Mouse (Mus musculus) heart, postnatal 25 days (tissue): ENCODE measurements around the gene Mrpl14. TPM values are rescaled to one million over a fixed set of nuclear protein-coding genes. Genes with fewer than 3 reads are reported as not detected.

Source experiments
- DNase-seq: peaks from one replicate; pipeline ENCODE4 v3.0.0; 2022; ENCODE audit warnings: low spot score
- intact Hi-C: fragments of 180-260 bp; cut with DNase I; formaldehyde crosslinking; loops from one replicate; pipeline ENCODE4 v1.15.1; 2025
- total RNA-seq, 2 experiments: library from RNA; stranded (reverse); gene quantifications; 2 replicates each; pipeline ENCODE4 v1.2.3; 2021

The Mrpl14 gene
- total RNA-seq = 100 to 1,000 TPM; 132 to 139 TPM

- DNase-seq = peak; percentile 81
Measured at GRCm38 (mm10) chr17:45686093-45686619, at the start of gene Mrpl14. TSS of gene Mrpl14 (plus strand) at chr17:45686322.

GRCm38 (mm10) chr17:45638596-45639295 lies 47.4 kb upstream of the Mrpl14 start:
- intact Hi-C loops = no loop called here
- no peak for DNase-seq

More at GRCm38 (mm10) chr17:45686093-45686619, at the start of gene Mrpl14:
- intact Hi-C loops = no loop called here

DNA sequence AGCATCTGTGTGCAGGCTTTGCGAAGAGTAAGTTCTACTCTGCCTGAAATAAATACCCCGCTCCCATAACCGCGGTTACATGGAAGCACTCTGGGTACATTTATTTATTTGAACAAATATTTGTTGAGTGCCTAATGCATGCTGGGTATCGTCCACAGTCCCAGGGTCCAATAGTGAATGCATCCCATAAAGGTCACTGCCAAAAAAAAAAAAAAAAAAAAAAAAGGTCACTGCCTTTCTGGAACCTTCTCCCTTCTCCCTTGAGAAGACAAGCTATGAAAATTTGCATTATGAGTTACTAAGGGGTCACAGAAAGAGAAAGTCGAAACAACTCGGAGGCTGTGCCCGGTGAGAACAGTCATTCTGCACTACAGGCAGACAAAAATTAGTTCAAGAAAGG lies 44.1 kb upstream of the Mrpl14 start:
- no peak for DNase-seq
- intact Hi-C loops = loop anchor here (2.0 to 5.0 kb wide), 2 partner anchors 59 to 125 kb away; no protein-coding TSS in a partner anchor

DNA sequence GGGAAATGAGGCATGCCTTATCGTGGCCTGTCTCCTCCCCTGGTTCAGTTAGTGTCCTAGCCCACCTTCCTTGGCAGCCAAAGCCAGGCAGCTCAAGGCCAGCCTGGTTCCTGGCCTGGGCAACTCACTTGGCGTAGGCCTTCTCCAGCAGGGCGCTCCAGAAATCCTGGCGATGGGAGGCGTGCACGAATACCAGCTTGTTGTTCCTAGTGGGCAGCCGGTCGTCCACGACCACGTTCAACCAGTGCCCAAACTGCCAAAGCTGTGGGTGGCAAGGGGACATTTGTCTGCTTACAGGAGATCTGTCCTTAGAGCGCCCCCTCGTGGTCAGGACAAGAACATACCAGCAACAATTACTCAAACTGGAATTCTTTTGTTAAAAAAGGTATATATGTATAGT lies 43.4 kb upstream of the Mrpl14 start:
- intact Hi-C loops = loop anchor here (2.0 to 5.0 kb wide), 2 partner anchors 60 to 125 kb away; no protein-coding TSS in a partner anchor
- no peak for DNase-seq

- intact Hi-C loops = loop anchor here (5.0 kb wide), 1 partner anchor 127 kb away; no protein-coding TSS in a partner anchor
- DNase-seq = no peak
Measured at GRCm38 (mm10) chr17:45644185-45644584, 41.9 kb upstream of the Mrpl14 start.

- intact Hi-C loops = no loop called here
- DNase-seq = no peak
Measured at GRCm38 (mm10) chr17:45653233-45653632, 32.9 kb upstream of the Mrpl14 start.

- no peak for DNase-seq
- intact Hi-C loops = no loop called here
Measured at GRCm38 (mm10) chr17:45655820-45656219, 30.3 kb upstream of the Mrpl14 start.

DNA sequence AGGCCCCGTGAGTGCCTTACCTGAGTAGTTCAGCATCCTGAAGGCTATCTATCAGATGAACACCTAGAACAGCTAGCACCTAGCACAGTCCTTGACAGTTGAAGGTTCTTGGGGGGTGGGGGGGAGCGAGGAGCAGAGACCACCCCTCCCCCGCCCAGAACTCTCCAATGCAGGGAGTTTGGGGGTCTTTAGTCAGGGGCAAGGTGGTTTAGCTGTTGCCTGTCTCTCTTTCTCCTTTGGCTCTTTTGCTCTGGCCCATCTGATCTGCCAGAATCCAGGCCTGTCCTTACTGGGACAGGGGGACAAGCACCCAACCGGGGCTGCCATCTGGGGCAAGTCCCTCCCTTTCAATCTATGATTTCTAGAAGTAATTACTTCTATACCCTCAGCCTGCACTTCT lies 26.9 kb upstream of the Mrpl14 start, which contains the start of gene Capn11:
TSS of gene Capn11 (minus strand) at position 101 of the 400 bp plus-strand sequence.
- DNase-seq = no peak
- intact Hi-C loops = no loop called here

- peak; percentile 27 for DNase-seq
- intact Hi-C loops = loop anchor here (1.0 kb wide), 1 partner anchor 54 kb away; no protein-coding TSS in a partner anchor
Measured at GRCm38 (mm10) chr17:45663106-45663919, 22.8 kb upstream of the Mrpl14 start.

DNA sequence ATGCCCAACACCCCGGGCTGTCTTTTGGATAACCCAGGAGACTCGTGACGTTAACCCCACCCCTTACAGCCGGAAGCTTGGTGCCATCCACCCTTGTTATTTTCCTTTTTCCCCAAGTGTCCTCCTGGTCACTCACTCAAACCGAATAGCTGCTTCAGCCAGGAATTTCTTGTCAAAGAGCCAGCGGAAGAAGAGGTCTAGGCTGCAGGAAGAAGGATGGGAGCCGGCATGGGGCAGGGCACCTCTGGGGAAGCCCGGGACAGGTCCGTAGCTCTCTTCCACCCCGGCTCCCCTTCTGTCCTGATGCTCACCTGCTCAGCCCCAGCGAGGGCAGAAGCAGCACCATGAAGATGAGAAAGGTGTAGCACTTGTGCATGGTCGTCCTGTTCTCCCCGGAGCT lies 21.5 kb upstream of the Mrpl14 start:
- DNase-seq = no peak
- intact Hi-C loops = no loop called here

DNA sequence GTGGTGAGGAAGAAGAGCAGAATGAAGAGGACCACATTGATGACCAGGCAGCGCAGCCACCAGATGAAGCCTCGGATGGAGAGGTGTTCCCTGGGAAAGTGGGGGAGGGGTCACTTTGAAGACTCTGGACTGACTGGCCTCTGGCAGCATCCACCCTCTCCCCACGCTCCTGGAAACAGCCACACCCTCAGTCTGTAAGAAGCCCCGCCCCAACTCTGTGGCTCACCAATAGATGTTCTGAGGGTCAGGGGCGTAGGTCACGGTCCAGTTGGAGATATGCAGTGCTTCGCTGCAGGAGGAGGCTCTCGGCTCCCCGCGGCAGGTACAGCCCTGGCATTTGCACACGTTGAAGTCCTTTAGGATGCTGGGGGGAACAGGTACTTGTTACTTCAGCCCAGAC lies 20.0 kb upstream of the Mrpl14 start:
- DNase-seq = no peak
- intact Hi-C loops = no loop called here

DNA sequence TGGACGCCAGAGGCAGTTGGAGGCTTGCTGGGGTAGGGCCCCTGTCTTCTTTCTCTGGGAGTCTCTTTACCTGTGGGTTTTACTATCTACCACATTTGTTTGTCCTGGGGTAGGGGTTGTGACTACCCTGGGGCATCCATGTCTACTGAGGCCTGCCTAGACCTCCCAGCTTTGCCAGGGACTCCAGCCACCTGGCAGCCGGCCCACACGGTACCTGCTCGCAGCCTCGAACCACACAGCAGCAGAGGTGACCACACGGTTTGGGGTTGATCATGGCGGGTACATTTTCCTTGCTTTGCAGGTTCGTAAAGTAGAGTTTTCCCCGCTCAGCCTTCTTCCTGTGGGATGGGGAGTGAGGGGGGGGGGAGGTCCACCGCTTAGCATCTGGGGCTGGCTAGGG lies 18.6 kb upstream of the Mrpl14 start:
- intact Hi-C loops = no loop called here
- DNase-seq = no peak

- DNase-seq = no peak
- intact Hi-C loops = no loop called here
Measured at GRCm38 (mm10) chr17:45667986-45668385, 18.1 kb upstream of the Mrpl14 start.

GRCm38 (mm10) chr17:45671821-45672220 lies 14.3 kb upstream of the Mrpl14 start:
- intact Hi-C loops = no loop called here

GRCm38 (mm10) chr17:45672598-45672997 lies 13.5 kb upstream of the Mrpl14 start:
- intact Hi-C loops = no loop called here

More at GRCm38 (mm10) chr17:45671821-45672220, 14.3 kb upstream of the Mrpl14 start:
- DNase-seq = no peak

GRCm38 (mm10) chr17:45678106-45678505 lies 8.0 kb upstream of the Mrpl14 start:
- no peak for DNase-seq
- intact Hi-C loops = loop anchor here (1.0 kb wide), 1 partner anchor 40 kb away; no protein-coding TSS in a partner anchor

More at GRCm38 (mm10) chr17:45672598-45672997, 13.5 kb upstream of the Mrpl14 start:
- DNase-seq = no peak

GRCm38 (mm10) chr17:45680391-45680980 lies 5.6 kb upstream of the Mrpl14 start:
- DNase-seq = peak; percentile 45
- intact Hi-C loops = no loop called here

GRCm38 (mm10) chr17:45681588-45681987 lies 4.5 kb upstream of the Mrpl14 start:
- no peak for DNase-seq
- intact Hi-C loops = no loop called here

GRCm38 (mm10) chr17:45682843-45683242 lies 3.3 kb upstream of the Mrpl14 start:
- no peak for DNase-seq
- intact Hi-C loops = no loop called here

- no peak for DNase-seq
- intact Hi-C loops = no loop called here
Measured at GRCm38 (mm10) chr17:45684667-45685131, 1.4 kb upstream of the Mrpl14 start.
